8 mouse cellular contexts compared by ENCODE assay signal in genomic region chr12:41438446-41438845, GRCm38 (mm10). TPM values are rescaled to one million over a fixed set of nuclear protein-coding genes. Genes with fewer than 3 reads are reported as not detected.
DNase-seq lines count a peak whose midpoint lies in the region; ATAC-seq lines count a peak whose summit lies in the region.

No protein-coding gene starts in this region.

- no peak for ATAC-seq in intestine, embryonic 16.5 days

- peak; percentile 90 for DNase-seq in heart, adult 11 months
- no peak for DNase-seq in heart, postnatal 25 days (ENCODE audit: low spot score)
- DNase-seq in Muller cell, postnatal 12 days (ENCODE audit: inconsistent ontology term), result peak; percentile 37
- DNase-seq in gastrocnemius, adult 18-20 months (ENCODE audit: low spot score), result peak; percentile 66
- peak; percentile 41 for DNase-seq in kidney, postnatal 14 days
- DNase-seq in thymus, postnatal 10 days (ENCODE audit: low spot score in 2 of 2), result no peak
- no peak for DNase-seq in left cerebral cortex, adult 11 months (ENCODE audit: low spot score)

- no peaks in the 10 kb centered on the region for H3K27me3 ChIP-seq in intestine, embryonic 16.5 days (replicated peaks; ENCODE audit: control insufficient read depth, insufficient read depth, low read length)

- no peak overlapping the region for H3K9ac ChIP-seq in intestine, embryonic 16.5 days (ENCODE audit: low read depth, low read length)

- no peak overlapping the region for H3K4me3 ChIP-seq in intestine, embryonic 16.5 days (ENCODE audit: low read length)

- intact Hi-C loops in heart, postnatal 25 days (cut with DNase I), result no loop called here

- WGBS in intestine, embryonic 16.5 days, result 53% methylated on average over 4 of the region's 4 CpGs

- no peak overlapping the region for H3K4me2 ChIP-seq in intestine, embryonic 16.5 days (ENCODE audit: low read depth, low read length)

- H3K4me1 ChIP-seq in intestine, embryonic 16.5 days (ENCODE audit: control insufficient read depth, insufficient read depth, low read length), result no peaks in the 10 kb centered on the region

- H3K36me3 ChIP-seq in intestine, embryonic 16.5 days (ENCODE audit: control insufficient read depth, insufficient read depth, low read length), result no peaks in the 10 kb centered on the region

- H3K27ac ChIP-seq in intestine, embryonic 16.5 days (ENCODE audit: low read length), result no peak overlapping the region

- no peaks in the 10 kb centered on the region for H3K9me3 ChIP-seq in intestine, embryonic 16.5 days (ENCODE audit: control insufficient read depth, low read length)

RNA-seq across cellular contexts. Expression of gene Lrrn3, which starts 47.8 kb away (rescaled TPM):
- under 1 TPM; 0.08 to 0.17 TPM for total RNA-seq in heart, postnatal 25 days (2021)
- total RNA-seq in gastrocnemius, adult 18-20 months (2021), result under 1 TPM; 0.23 to 0.24 TPM
- polyA plus RNA-seq in intestine, embryonic 16.5 days (2015; fragmentation: Nextera tagmentation; extraction: Ambion mirVana), result 4.8 and 6.1 TPM in 2 replicates

Comparison
In these comparisons a context has a peak if more than half of its experiments do, and no peak if none do; other contexts are left out.
1. DNase-seq: peak in heart, adult 11 months (single experiment), Muller cell, postnatal 12 days (single experiment), gastrocnemius, adult 18-20 months (single experiment) and kidney, postnatal 14 days (single experiment); none in heart, postnatal 25 days (single experiment), thymus, postnatal 10 days (0 of 2) and left cerebral cortex, adult 11 months (single experiment).